Mouse (Mus musculus) left cerebral cortex, adult 11 months (tissue): ENCODE measurements around the gene Gm21992.

Experiments used
- DNase-seq: peaks from one replicate; pipeline ENCODE4 v3.0.0; 2022; ENCODE audit warnings: low spot score

Gene Gm21992

GRCm38 (mm10) chr19:4811063-4811908, at the start of gene Gm21992, which contains the start of gene Rbm14:
Gene Gm21992 (minus strand): TSS chr19:4811612.
Gene Rbm14 (minus strand): TSS chr19:4811634.
- DNase-seq: peak; percentile 98

GRCm38 (mm10) chr19:4859081-4859480, 47.7 kb upstream of the Gm21992 start:
- DNase-seq: no peak

- no peak for DNase-seq
These were observed 44.5 kb upstream of the Gm21992 start for GRCm38 (mm10) chr19:4855951-4856350.

- DNase-seq: no peak
These were observed 44.0 kb upstream of the Gm21992 start for GRCm38 (mm10) chr19:4855470-4855820.

- DNase-seq: peak; percentile 85
These were observed 43.4 kb upstream of the Gm21992 start, which contains the start of gene Ctsf for GRCm38 (mm10) chr19:4854552-4855469. Gene Ctsf (plus strand): TSS chr19:4855130.

GRCm38 (mm10) chr19:4850281-4850680, 38.9 kb upstream of the Gm21992 start:
- no peak for DNase-seq

GRCm38 (mm10) chr19:4849800-4850199, 38.4 kb upstream of the Gm21992 start:
- no peak for DNase-seq

- no peak for DNase-seq
These were observed 36.1 kb upstream of the Gm21992 start for GRCm38 (mm10) chr19:4847490-4847889.

GRCm38 (mm10) chr19:4845846-4846245, 34.4 kb upstream of the Gm21992 start:
- no peak for DNase-seq

GRCm38 (mm10) chr19:4842611-4843010, 31.2 kb upstream of the Gm21992 start:
- DNase-seq: no peak

- no peak for DNase-seq
These were observed 29.4 kb upstream of the Gm21992 start for GRCm38 (mm10) chr19:4840848-4841247.

- peak; percentile 95 for DNase-seq
These were observed 27.7 kb upstream of the Gm21992 start, which contains the start of the genes Ccs and Ccdc87 for GRCm38 (mm10) chr19:4839149-4839548. Gene Ccs (minus strand): TSS chr19:4839332. Gene Ccdc87 (plus strand): TSS chr19:4839366.

GRCm38 (mm10) chr19:4838526-4839140, 27.2 kb upstream of the Gm21992 start:
- DNase-seq: no peak

GRCm38 (mm10) chr19:4837049-4837448, 25.6 kb upstream of the Gm21992 start:
- DNase-seq: no peak

GRCm38 (mm10) chr19:4836096-4836495, 24.7 kb upstream of the Gm21992 start:
- no peak for DNase-seq

- no peak for DNase-seq
These were observed 22.6 kb upstream of the Gm21992 start for GRCm38 (mm10) chr19:4833977-4834376.

- DNase-seq: no peak
These were observed 17.7 kb upstream of the Gm21992 start for GRCm38 (mm10) chr19:4829156-4829555.

GRCm38 (mm10) chr19:4828444-4829114, 17.2 kb upstream of the Gm21992 start:
- no peak for DNase-seq

GRCm38 (mm10) chr19:4820678-4821303, 9.4 kb upstream of the Gm21992 start:
- peak; percentile 44 for DNase-seq

GRCm38 (mm10) chr19:4817182-4817835, 5.9 kb upstream of the Gm21992 start:
- no peak for DNase-seq

GRCm38 (mm10) chr19:4813015-4813414, 1.6 kb upstream of the Gm21992 start:
- no peak for DNase-seq
